Mouse (Mus musculus): Measurements from ENCODE around the gene Bsg. TPM values are rescaled to one million over a fixed set of nuclear protein-coding genes. Genes with fewer than 3 reads are reported as not detected.

The Bsg gene
- polyA plus RNA-seq, 2 experiments, result 763 to 805 TPM

- H3K4me1 ChIP-seq (ENCODE audit: control insufficient read depth, insufficient read depth, low read length), result peaks cover 6% of the 10 kb centered on the region
- H3K4me3 ChIP-seq (replicated peaks; ENCODE audit: low read length), result peak overlapping the region; percentile 100
- H3K27me3 ChIP-seq (ENCODE audit: control insufficient read depth, insufficient read depth, low read length), result no peaks in the 10 kb centered on the region
- DNase-seq (ENCODE audit: low spot score) (peak; percentile 84), ATAC-seq (ENCODE audit: low FRiP score, low read depth) (peak; percentile 76)
- no peak for TF ChIP-seq POLR2A (IDR thresholded peaks at IDR 0.05; ENCODE audit: borderline replicate concordance, extremely low read depth, insufficient read depth, insufficient read length)
- peak overlapping the region; percentile 93 for H3K4me2 ChIP-seq (replicated peaks; ENCODE audit: low read depth, low read length, severe bottlenecking)
- H3K9me3 ChIP-seq (ENCODE audit: control insufficient read depth, low read length), result no peaks in the 10 kb centered on the region
- under 1% methylated on average over 45 of the region's 47 CpGs for WGBS
- H3K9ac ChIP-seq (ENCODE audit: low read depth, low read length, severe bottlenecking), result peak overlapping the region; percentile 90
- H3K36me3 ChIP-seq (ENCODE audit: control insufficient read depth, insufficient read depth, low read length), result peaks cover 4% of the 10 kb centered on the region; the same call in 1 of the 2 replicates
- H3K27ac ChIP-seq (replicated peaks; ENCODE audit: low read depth, low read length), result peak overlapping the region; percentile 90
These were observed 34.7 kb upstream of the Bsg start for GRCm38 (mm10) chr10:79669576-79670057.

GRCm38 (mm10) chr10:79670071-79670888, 34.0 kb upstream of the Bsg start:
- ATAC-seq (ENCODE audit: low FRiP score, low read depth) (no peak), DNase-seq (ENCODE audit: low spot score) (no peak)
- no peak for TF ChIP-seq POLR2A (IDR thresholded peaks at IDR 0.05; ENCODE audit: borderline replicate concordance, extremely low read depth, insufficient read depth, insufficient read length)
- Histone ChIP-seq H3K9me3 (ENCODE audit: control insufficient read depth, low read length) (no peaks in the 10 kb centered on the region), H3K36me3 (ENCODE audit: control insufficient read depth, insufficient read depth, low read length) (peaks cover 5% of the 10 kb centered on the region; the same call in 1 of the 2 replicates), H3K9ac (ENCODE audit: low read depth, low read length, severe bottlenecking) (peak overlapping the region; percentile 90), H3K4me3 (replicated peaks; ENCODE audit: low read length) (peak overlapping the region; percentile 100), H3K27me3 (ENCODE audit: control insufficient read depth, insufficient read depth, low read length) (no peaks in the 10 kb centered on the region), H3K27ac (replicated peaks; ENCODE audit: low read depth, low read length) (peak overlapping the region; percentile 90), H3K4me1 (ENCODE audit: control insufficient read depth, insufficient read depth, low read length) (peaks cover 6% of the 10 kb centered on the region), H3K4me2 (replicated peaks; ENCODE audit: low read depth, low read length, severe bottlenecking) (peak overlapping the region; percentile 93)
- WGBS, result 33% methylated on average over 15 of the region's 15 CpGs

GRCm38 (mm10) chr10:79671396-79672087, 32.7 kb upstream of the Bsg start:
- no peaks in the 10 kb centered on the region for H3K9me3 ChIP-seq (ENCODE audit: control insufficient read depth, low read length)
- peaks cover 12% of the 10 kb centered on the region; the same call in 1 of the 2 replicates for H3K36me3 ChIP-seq (ENCODE audit: control insufficient read depth, insufficient read depth, low read length)
- H3K4me2 ChIP-seq (replicated peaks; ENCODE audit: low read depth, low read length, severe bottlenecking), result no peak overlapping the region
- no peak overlapping the region for H3K27ac ChIP-seq (replicated peaks; ENCODE audit: low read depth, low read length)
- H3K27me3 ChIP-seq (ENCODE audit: control insufficient read depth, insufficient read depth, low read length), result no peaks in the 10 kb centered on the region
- no peak for DNase-seq (ENCODE audit: low spot score)
- ATAC-seq (ENCODE audit: low FRiP score, low read depth), result no peak
- 55% methylated on average over 6 of the region's 6 CpGs for WGBS
- H3K4me3 ChIP-seq (replicated peaks; ENCODE audit: low read length), result no peak overlapping the region
- no peak overlapping the region for H3K9ac ChIP-seq (ENCODE audit: low read depth, low read length, severe bottlenecking)
- H3K4me1 ChIP-seq (ENCODE audit: control insufficient read depth, insufficient read depth, low read length), result peaks cover 6% of the 10 kb centered on the region
- TF ChIP-seq POLR2A (IDR thresholded peaks at IDR 0.05; ENCODE audit: borderline replicate concordance, extremely low read depth, insufficient read depth, insufficient read length), result no peak

GRCm38 (mm10) chr10:79672088-79672455, 32.2 kb upstream of the Bsg start:
- 58% methylated on average over 3 of the region's 3 CpGs for WGBS
- H3K27me3 ChIP-seq (ENCODE audit: control insufficient read depth, insufficient read depth, low read length), result no peaks in the 10 kb centered on the region
- peaks cover 6% of the 10 kb centered on the region for H3K4me1 ChIP-seq (ENCODE audit: control insufficient read depth, insufficient read depth, low read length)
- DNase-seq (ENCODE audit: low spot score) (no peak), ATAC-seq (ENCODE audit: low FRiP score, low read depth) (no peak)
- no peak overlapping the region for H3K4me3 ChIP-seq (replicated peaks; ENCODE audit: low read length)
- peaks cover 12% of the 10 kb centered on the region; the same call in 1 of the 2 replicates for H3K36me3 ChIP-seq (ENCODE audit: control insufficient read depth, insufficient read depth, low read length)
- no peaks in the 10 kb centered on the region for H3K9me3 ChIP-seq (ENCODE audit: control insufficient read depth, low read length)
- TF ChIP-seq POLR2A (IDR thresholded peaks at IDR 0.05; ENCODE audit: borderline replicate concordance, extremely low read depth, insufficient read depth, insufficient read length), result no peak
- H3K9ac ChIP-seq (ENCODE audit: low read depth, low read length, severe bottlenecking), result no peak overlapping the region
- no peak overlapping the region for H3K4me2 ChIP-seq (replicated peaks; ENCODE audit: low read depth, low read length, severe bottlenecking)
- H3K27ac ChIP-seq (replicated peaks; ENCODE audit: low read depth, low read length), result no peak overlapping the region

GRCm38 (mm10) chr10:79673054-79673453, 31.2 kb upstream of the Bsg start:
- 94% methylated on average over 3 of the region's 3 CpGs for WGBS
- TF ChIP-seq POLR2A (IDR thresholded peaks at IDR 0.05; ENCODE audit: borderline replicate concordance, extremely low read depth, insufficient read depth, insufficient read length), result no peak

More at GRCm38 (mm10) chr10:79673054-79673453, 31.2 kb upstream of the Bsg start:
- ATAC-seq (ENCODE audit: low FRiP score, low read depth) (no peak), DNase-seq (ENCODE audit: low spot score) (no peak)
- Histone ChIP-seq H3K4me2 (replicated peaks; ENCODE audit: low read depth, low read length, severe bottlenecking) (no peak overlapping the region), H3K27me3 (ENCODE audit: control insufficient read depth, insufficient read depth, low read length) (no peaks in the 10 kb centered on the region), H3K27ac (replicated peaks; ENCODE audit: low read depth, low read length) (no peak overlapping the region), H3K4me1 (ENCODE audit: control insufficient read depth, insufficient read depth, low read length) (peaks cover 6% of the 10 kb centered on the region), H3K4me3 (replicated peaks; ENCODE audit: low read length) (no peak overlapping the region), H3K36me3 (ENCODE audit: control insufficient read depth, insufficient read depth, low read length) (peaks cover 12% of the 10 kb centered on the region; the same call in 1 of the 2 replicates), H3K9ac (ENCODE audit: low read depth, low read length, severe bottlenecking) (no peak overlapping the region), H3K9me3 (ENCODE audit: control insufficient read depth, low read length) (no peaks in the 10 kb centered on the region)

Data from limb, embryonic 14.5 days (tissue).